Mouse (Mus musculus) heart, adult 2 months (tissue): Measurements from ENCODE around the gene Slain1.

Source experiments
- CTCF ChIP-seq: fragments of 200-600 bp; IDR thresholded peaks from 2 replicates; pipeline ENCODE4 v1.8.1; 2022; ENCODE audit warnings: antibody characterized with exemption, mild to moderate bottlenecking, moderate library complexity
- EP300 ChIP-seq: fragments of 200-500 bp; IDR thresholded peaks from 2 replicates; pipeline ENCODE4 v1.6.1; 2011; ENCODE audit warnings: low read depth, low read length, control low read depth; ENCODE audit not compliant: insufficient read depth

DNA sequence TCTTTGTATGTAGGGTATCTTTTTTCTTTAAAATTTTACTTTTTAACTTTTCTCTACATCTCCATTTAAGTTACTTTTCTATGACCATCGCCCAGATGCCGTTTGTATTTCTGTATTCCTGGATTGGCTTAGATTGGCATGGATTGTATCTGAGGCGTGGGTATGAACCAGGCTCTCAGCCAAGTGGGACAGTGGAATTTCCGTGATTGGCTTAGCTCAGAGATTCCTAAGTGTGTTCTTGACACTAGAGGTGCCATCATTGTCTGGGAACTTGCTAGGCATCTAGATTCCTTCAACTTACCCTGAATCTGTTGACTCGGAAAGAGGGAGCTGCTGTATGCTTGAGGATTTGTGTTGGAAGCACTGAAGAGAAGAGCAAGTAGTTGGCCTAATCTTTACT is 5.4 kb downstream of the Slain1 start:
- TF ChIP-seq EP300: no peak
- TF ChIP-seq CTCF: no peak
